Mouse (Mus musculus): ENCODE measurements at regions not wholly inside any gene's neighbourhood (a gene's known extent, or its start where the extent isn't known, plus 50 kb on each side); places are given as distances from the start of the nearest gene placed in this dataset.
A peak's percentile ranks its signal among the peaks of the same experiment; 100 is the strongest.

DNA sequence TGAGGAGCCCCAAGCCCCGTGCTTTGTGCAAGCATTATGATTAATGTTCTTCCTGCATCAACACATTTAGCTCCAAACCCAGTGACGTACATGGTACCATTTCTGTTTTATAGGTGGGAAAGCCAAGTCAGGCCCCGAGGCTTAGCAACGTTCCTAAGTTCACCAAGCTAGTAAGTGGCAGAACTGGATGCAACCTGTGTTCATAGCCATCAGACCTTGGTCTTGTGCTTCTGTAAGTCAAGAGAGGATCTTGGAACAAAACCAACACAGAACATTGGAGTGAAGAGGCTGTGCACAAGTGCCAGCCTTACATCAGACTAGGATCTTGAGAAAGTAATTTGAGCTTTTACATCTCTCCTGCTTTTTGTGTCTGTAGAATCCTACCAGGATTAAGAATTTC lies 71.3 kb downstream of the Cdc7 start:
- no peak for DNase-seq (ENCODE audit: extremely low spot score)

DNA sequence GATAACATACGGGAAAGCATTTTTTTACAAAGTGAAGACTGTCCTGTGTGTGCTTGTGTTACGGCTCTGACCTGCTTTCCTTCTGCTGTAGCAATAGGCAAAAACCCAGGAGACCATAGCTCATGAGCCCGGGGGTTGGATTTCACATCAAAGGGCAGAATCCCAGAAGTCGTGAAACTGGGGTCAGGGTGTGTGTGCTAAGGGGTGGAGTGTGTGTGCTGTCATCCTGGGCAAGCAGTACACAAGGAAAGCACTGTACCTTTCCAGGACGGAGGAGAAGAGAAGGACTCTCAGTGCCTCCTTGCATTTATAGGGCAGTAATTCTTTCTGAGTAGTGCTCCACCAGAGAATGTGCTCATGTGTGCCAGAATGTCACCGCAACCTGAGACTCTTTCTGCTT lies 71.7 kb downstream of the Cdc7 start:
- DNase-seq (ENCODE audit: extremely low spot score): no peak

DNA sequence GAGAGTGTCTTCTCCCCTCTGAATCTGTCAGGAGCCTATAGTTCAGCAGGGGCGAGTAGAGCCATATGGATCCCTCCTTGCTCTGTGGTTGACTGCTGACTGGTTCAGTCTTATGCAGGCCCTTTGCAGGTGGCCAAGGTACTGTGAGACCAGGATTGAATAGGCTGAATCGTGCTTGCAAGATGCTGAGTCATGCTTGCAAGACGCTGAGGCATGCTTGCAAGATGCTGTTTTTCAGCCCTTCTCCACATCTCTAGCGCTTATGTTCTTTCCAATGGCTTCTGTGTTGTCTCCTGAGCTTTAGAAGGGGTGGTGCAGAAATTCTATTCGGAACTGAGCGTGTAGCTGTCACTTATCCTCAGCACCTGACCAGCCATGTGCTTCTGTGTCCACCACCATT lies 72.4 kb downstream of the Cdc7 start:
- no peak for DNase-seq (ENCODE audit: extremely low spot score)

DNA sequence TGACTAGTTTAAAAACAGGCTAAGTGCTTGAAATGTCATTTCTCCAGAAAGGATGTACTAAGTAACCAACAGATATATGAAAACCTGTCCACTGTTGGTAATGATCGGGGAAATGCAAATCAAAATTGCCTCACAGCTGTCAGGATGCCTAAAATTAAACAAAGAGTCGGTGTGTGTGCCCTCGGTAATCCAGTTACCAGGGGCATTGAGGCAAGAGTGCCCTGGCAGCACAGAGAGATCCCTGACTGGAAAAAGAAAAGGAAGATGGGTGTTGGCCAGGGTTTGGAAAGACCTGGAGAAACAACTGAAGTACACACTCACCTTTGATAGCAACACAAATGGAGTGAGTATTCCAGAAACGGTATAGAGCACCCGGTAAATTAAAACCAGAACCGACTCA lies 73.0 kb downstream of the Cdc7 start:
- DNase-seq (ENCODE audit: extremely low spot score): no peak

DNA sequence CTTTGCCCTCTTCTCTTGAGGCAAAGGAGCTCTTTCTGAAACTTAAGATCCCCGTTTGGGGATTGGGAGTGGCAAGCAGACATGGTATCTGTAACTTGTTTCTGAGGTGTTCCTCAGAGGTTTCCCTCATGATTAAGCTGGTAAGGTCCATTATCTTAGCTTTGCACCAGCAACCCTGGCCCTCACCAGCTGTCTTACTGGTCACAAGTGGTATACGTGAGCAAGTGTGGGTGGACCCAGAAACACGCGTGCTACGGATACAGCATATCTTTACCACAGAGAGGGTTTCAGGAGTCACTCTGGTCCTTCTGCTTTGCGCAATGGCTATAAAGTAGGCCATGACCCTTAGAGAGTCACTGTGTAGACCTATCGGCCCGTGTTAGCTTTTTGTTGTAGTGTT lies 75.2 kb downstream of the Cdc7 start:
- no peak for DNase-seq (ENCODE audit: extremely low spot score)

DNA sequence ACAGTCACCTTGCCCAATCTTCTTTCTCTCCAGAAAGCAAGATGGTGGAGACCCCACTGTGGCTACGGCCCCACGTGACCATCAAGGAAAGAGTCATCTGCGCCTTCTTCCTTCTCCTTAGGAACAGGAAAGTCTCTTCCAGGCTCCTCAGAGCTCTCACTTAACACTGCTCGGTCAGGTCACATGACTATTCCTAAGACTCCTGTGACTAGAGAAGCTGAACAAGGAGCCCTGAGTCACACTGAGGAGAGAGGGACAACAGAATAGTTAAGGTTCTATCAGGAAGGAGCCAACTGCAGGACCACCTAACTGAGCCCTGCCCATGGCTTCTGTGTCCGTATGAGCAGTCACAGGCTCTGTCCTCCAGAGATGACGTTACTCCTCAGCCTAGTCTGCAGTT lies 75.8 kb downstream of the Cdc7 start:
- no peak for DNase-seq (ENCODE audit: extremely low spot score)

DNA sequence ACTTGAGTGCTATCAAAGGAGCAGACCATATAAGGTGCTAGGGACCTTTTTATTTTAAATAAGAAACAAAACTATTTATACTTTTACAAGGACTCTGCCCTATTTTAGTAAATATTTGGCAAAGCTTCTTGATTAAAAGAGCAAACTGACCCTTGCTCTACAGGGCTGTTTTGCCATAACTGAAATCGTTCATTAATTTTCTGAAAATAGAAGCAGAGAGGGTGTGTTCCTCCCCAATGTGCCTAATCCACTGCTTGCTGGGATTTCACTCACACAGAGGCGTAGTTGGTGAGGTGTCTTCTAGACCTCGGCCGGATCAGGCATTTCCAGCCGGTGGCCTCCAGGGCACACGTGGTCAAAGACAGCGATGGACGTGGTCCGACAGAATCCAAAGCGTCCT lies 76.4 kb downstream of the Cdc7 start:
- no peak for DNase-seq (ENCODE audit: extremely low spot score)

DNA sequence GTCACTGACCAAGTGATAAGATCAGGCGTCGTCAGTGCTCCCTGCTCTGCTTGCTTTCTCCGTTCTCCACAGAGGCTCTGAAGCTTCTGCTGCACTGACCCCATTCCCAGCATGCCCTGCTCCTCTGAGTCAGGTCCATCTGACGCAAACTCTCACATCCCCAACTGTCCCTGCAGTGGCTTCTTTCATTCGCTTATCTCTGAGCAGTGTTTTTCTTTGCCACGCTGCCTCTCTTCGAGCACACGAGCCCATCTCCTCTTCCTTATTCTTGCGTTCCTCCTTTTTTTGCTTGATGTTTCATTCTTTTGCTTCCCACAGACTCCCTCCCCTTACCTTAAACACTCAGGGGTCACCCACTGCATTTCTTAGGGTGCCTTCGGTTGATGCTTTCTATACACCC lies 81.0 kb downstream of the Cdc7 start:
- no peak for DNase-seq (ENCODE audit: extremely low spot score)

DNA sequence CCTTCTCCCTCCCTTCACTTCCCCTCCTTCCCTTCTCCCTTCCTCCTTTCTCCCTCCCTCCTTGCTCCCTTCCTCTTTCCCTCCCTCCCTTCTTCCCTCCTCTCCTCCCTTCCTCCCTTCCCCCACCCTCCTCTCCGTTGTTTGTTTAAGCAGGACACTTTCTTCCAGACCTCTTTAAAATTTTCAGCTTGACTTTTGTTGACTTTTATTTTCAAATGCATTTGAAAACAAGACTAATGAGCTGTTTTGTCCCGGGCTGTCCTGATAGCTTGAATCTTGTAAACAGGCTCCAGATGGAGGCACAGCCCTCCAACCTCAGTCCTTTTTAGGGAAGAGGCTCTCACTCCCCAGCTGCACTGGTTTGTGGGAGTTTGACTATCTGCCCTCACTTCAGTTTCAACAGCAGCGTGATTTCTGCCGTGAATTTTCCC lies 82.4 kb downstream of the Cdc7 start:
- no peak for DNase-seq (ENCODE audit: extremely low spot score)

DNA sequence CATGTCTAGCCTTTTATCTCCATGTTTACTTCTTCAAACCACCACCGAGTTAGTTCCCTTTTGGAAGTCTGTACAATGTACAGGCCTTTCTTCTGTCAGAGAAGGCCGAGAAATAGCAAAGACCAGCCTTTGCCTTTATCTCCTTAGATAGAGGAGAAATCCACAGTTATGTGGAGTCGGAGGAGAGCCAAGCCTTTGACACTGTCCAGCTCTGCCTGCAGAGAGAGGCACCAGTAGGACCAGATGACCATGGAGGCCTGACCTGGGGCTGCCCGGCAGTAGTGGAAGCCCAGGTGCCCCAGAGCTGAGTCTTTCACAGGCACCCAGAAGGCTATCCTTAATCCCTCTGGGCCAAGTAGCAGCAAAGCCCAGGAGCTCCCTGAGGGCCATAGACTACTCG lies 84.5 kb downstream of the Cdc7 start:
- DNase-seq (ENCODE audit: extremely low spot score): no peak

DNA sequence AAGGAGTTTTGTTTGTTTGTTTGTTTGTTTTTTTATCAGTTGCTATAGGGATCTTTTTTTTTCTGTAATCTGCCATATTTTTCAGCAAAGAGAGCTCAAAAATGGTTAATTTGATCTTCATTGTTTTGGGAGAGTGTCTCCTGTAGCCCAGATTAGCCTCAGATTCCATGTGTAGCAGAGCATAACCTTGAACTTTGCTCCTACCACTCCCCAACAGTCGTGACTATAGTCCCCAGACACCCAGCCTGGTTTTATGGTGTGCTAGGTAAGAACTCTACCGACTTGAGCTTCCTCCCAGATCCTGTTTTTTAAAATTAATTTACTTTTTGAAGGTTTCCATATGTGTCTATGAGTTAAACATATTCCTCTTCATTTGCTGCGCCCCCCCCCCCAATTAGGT lies 86.0 kb downstream of the Cdc7 start:
- DNase-seq (ENCODE audit: extremely low spot score): no peak

DNA sequence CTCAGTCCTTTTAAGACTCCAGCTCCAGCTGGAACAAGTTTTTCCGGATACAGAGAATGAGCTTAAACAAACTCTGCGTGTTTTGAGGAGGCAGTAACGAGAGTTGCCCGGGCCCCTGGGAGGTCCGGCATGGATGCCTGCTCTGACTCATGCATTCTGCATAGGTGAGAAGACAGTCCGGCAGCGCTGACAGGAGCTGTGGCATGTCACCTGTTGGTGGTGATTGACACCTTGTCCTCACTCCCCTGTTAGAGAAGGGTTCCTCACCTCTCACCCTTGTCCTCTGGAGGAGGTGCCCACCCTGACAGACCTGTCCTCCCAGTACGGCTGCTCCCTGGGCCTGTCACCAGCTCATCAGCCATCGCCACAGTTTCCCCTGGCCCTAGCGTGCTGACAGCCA lies 87.7 kb downstream of the Cdc7 start:
- DNase-seq (ENCODE audit: extremely low spot score): peak; percentile 28

DNA sequence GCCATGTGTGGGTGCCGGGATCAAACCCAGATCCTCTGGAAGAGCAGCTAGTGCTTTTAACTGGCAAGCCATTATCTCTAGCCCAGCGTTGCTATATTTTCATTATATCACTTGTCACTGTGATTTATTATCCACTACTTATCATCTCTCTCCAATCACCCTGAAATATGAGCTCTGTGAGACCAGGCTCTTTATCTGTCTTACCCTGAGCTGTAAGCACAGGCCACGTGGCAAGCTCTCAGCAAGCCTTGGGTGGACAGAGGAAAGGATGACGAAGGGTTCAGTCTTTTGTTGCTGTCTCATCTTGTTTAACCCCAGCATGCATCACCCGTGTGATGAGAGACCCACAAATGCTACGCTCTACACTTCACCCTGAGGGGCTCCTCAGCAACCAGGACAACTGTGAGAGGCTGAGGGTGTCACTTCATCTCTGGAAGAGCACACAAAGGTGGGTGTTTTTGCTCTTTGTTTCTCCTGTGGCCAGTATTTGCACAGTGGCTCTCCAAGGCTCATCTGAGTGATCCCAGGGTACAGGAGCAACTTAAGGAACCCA lies 90.9 kb downstream of the Cdc7 start:
- no peak for DNase-seq (ENCODE audit: extremely low spot score)

DNA sequence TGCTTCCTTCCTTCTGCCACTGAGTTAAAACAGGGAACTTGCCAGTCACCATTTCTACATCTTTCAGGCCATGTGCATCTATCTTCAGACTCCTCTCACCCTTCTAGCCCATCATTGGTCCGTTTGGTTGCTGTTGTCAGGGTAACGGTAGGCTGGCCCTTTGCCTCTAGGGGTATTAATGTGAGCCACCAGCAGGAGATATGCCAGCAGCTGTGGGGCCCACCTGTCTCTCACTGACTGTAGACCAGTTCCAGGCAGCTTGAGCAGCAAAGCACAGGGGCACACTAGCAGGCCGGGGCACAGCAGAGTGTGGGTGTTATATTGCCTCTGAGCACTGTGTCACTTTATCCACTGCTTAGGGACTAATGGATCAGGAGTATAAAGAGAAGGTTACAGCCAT lies 91.3 kb downstream of the Cdc7 start:
- DNase-seq (ENCODE audit: extremely low spot score): no peak

All from embryo, embryonic 9.5 days (tissue).